Mouse (Mus musculus) heart, postnatal 0 days (tissue): Measurements from ENCODE around the gene Arhgef15.

Experiments used
- CTCF ChIP-seq: IDR thresholded peaks from 2 replicates; pipeline ENCODE4 v1.5.1; 2016; ENCODE audit warnings: antibody characterized with exemption, control low read depth, low read depth
- EP300 ChIP-seq: IDR thresholded peaks from 2 replicates; pipeline ENCODE4 v1.6.1; 2016; ENCODE audit warnings: antibody characterized with exemption, low read depth

- TF ChIP-seq CTCF: no peak
- no peak for TF ChIP-seq EP300
These were observed 59.4 kb downstream of the Arhgef15 start for GRCm38 (mm10) chr11:68897838-68898237.
